Mouse (Mus musculus) MEL (cell line): Measurements from ENCODE around the gene Ptpro. TPM values are rescaled to one million over a fixed set of nuclear protein-coding genes. Genes with fewer than 3 reads are reported as not detected.

Experiments used
- DNase-seq: peaks from one replicate; pipeline ENCODE4 v3.0.0; 2011; ENCODE audit warnings: low read depth, low spot score
- H3K27ac ChIP-seq: 2 replicates; pipeline ENCODE4 v1.5.1; 2012; ENCODE audit warnings: low read depth, mild to moderate bottlenecking, control low read depth, low read length, moderate library complexity; ENCODE audit not compliant: control insufficient read depth
- H3K27me3 ChIP-seq, 2 experiments: fragments of 150-350 bp in 1 of 2; sonication (generic) in 1 of 2; 2 replicates each; pipeline ENCODE4 v1.6.1; 2012; ENCODE audit warnings: low read length in 2 of 2, mild to moderate bottlenecking in 2 of 2, improper control_type of control experiment in 1 of 2, moderate library complexity in 1 of 2; ENCODE audit not compliant: insufficient read depth in 2 of 2, control insufficient read depth in 1 of 2
- H3K36me3 ChIP-seq, 2 experiments: 2 replicates each; pipeline ENCODE4 v1.6.1; 2012 to 2014; ENCODE audit warnings: low read length in 2 of 2, improper control_type of control experiment in 1 of 2, inconsistent platforms in 1 of 2, mild to moderate bottlenecking in 1 of 2; ENCODE audit not compliant: insufficient read depth in 2 of 2, control insufficient read depth in 1 of 2
- H3K4me1 ChIP-seq, 2 experiments: fragments of 150-350 bp in 1 of 2; sonication (generic) in 1 of 2; 2 replicates each; pipeline ENCODE4 v1.6.1; 2012; ENCODE audit warnings: low read length in 2 of 2, improper control_type of control experiment in 1 of 2, mild to moderate bottlenecking in 1 of 2; ENCODE audit not compliant: insufficient read depth in 2 of 2, control insufficient read depth in 1 of 2
- H3K4me3 ChIP-seq, 2 experiments: fragments of 150-350 bp in 1 of 2; sonication (generic) in 1 of 2; 2 replicates each; pipeline ENCODE4 v1.5.1; 2012; ENCODE audit warnings: low read depth in 2 of 2, low read length in 2 of 2, mild to moderate bottlenecking in 2 of 2, moderate library complexity in 2 of 2, control low read depth in 1 of 2, improper control_type of control experiment in 1 of 2; ENCODE audit not compliant: control insufficient read depth in 1 of 2, insufficient read depth in 1 of 2
- H3K79me2 ChIP-seq: 2 replicates; pipeline ENCODE4 v1.6.1; 2012; ENCODE audit warnings: mild to moderate bottlenecking, low read length, moderate library complexity; ENCODE audit not compliant: control insufficient read depth, poor library complexity, insufficient read depth
- H3K9ac ChIP-seq: 2 replicates; pipeline ENCODE4 v1.6.1; 2012; ENCODE audit warnings: low read depth, mild to moderate bottlenecking, control low read depth, low read length, moderate library complexity; ENCODE audit not compliant: control insufficient read depth, poor library complexity, severe bottlenecking
- H3K9me3 ChIP-seq: fragments of 150-350 bp; sonication (generic); replicated peaks from 2 replicates; pipeline ENCODE4 v1.6.1; 2012; ENCODE audit warnings: mild to moderate bottlenecking, low read length, improper control_type of control experiment, moderate library complexity; ENCODE audit not compliant: insufficient read depth
- BHLHE40 ChIP-seq: IDR thresholded peaks from 2 replicates; pipeline ENCODE4 v1.6.1; 2012; ENCODE audit warnings: low read depth, mild to moderate bottlenecking, inconsistent platforms, low read length, improper control_type of control experiment, borderline replicate concordance
- CHD1 ChIP-seq: IDR thresholded peaks from 2 replicates; pipeline ENCODE4 v1.6.1; 2012; ENCODE audit warnings: low read depth, mild to moderate bottlenecking, inconsistent platforms, low read length, improper control_type of control experiment
- CHD2 ChIP-seq: IDR thresholded peaks from 2 replicates; pipeline ENCODE4 v1.6.1; 2011; ENCODE audit warnings: low read length, improper control_type of control experiment
- CTCF ChIP-seq, 3 experiments: IDR thresholded peaks in 2 of 3; conservative IDR thresholded peaks in 1 of 3; 2 replicates each; pipeline ENCODE4 v1.5.1; 2011 to 2012; ENCODE audit warnings: low read length in 3 of 3, low read depth in 2 of 3, mild to moderate bottlenecking in 2 of 3, improper control_type of control experiment in 1 of 3, inconsistent platforms in 1 of 3, mixed read lengths in 1 of 3, moderate library complexity in 1 of 3; ENCODE audit not compliant: control insufficient read depth in 1 of 3, insufficient read depth in 1 of 3, poor library complexity in 1 of 3, severe bottlenecking in 1 of 3
- ELF1 ChIP-seq: IDR thresholded peaks from 2 replicates; pipeline ENCODE4 v1.6.1; 2014; ENCODE audit warnings: low read depth, mild to moderate bottlenecking, inconsistent platforms, low read length, improper control_type of control experiment, moderate library complexity
- EP300 ChIP-seq, 2 experiments: IDR thresholded peaks; 2 replicates each; pipeline ENCODE4 v1.6.1; 2011; ENCODE audit warnings: improper control_type of control experiment in 2 of 2, low read length in 2 of 2, low read depth in 1 of 2, mild to moderate bottlenecking in 1 of 2
- ETS1 ChIP-seq: IDR thresholded peaks from 2 replicates; pipeline ENCODE4 v1.6.1; 2012; ENCODE audit warnings: low read depth, mild to moderate bottlenecking, inconsistent platforms, low read length, improper control_type of control experiment, moderate library complexity
- GATA1 ChIP-seq: IDR thresholded peaks from 2 replicates; pipeline ENCODE4 v1.6.1; 2011; ENCODE audit warnings: low read depth, low read length, improper control_type of control experiment
- HCFC1 ChIP-seq: IDR thresholded peaks from 2 replicates; pipeline ENCODE4 v1.6.1; 2012; ENCODE audit warnings: low read depth, mild to moderate bottlenecking, inconsistent platforms, low read length, improper control_type of control experiment, moderate library complexity
- JUND ChIP-seq: IDR thresholded peaks from 2 replicates; pipeline ENCODE4 v1.6.1; 2011; ENCODE audit warnings: low read depth, mild to moderate bottlenecking, improper control_type of control experiment, low read length
- KAT2A ChIP-seq: conservative IDR thresholded peaks from 2 replicates; pipeline ENCODE4 v1.6.1; 2012; ENCODE audit warnings: low read depth, low read length, improper control_type of control experiment, inconsistent platforms
- MYC ChIP-seq: IDR thresholded peaks from 2 replicates; pipeline ENCODE4 v1.6.1; 2011; ENCODE audit warnings: low read depth, mild to moderate bottlenecking, low read length, improper control_type of control experiment, moderate library complexity
- NELFE ChIP-seq: IDR thresholded peaks from 2 replicates; pipeline ENCODE4 v1.6.1; 2011; ENCODE audit warnings: low read depth, low read length, improper control_type of control experiment
- POLR2AphosphoS2 ChIP-seq: IDR thresholded peaks from 2 replicates; pipeline ENCODE4 v1.6.1; 2011; ENCODE audit warnings: low read length, improper control_type of control experiment
- POLR2AphosphoS5 ChIP-seq: IDR thresholded peaks from 2 replicates; pipeline ENCODE4 v1.6.1; 2012; ENCODE audit warnings: low read depth, borderline replicate concordance, mild to moderate bottlenecking, inconsistent platforms, low read length, moderate library complexity, mixed read lengths
- RAD21 ChIP-seq: IDR thresholded peaks from 2 replicates; pipeline ENCODE4 v1.6.1; 2011; ENCODE audit warnings: mild to moderate bottlenecking, low read depth, low read length, improper control_type of control experiment
- SMC3 ChIP-seq: IDR thresholded peaks from 2 replicates; pipeline ENCODE4 v1.6.1; 2011; ENCODE audit warnings: low read depth, low read length, improper control_type of control experiment
- TAL1 ChIP-seq: IDR thresholded peaks from 2 replicates; pipeline ENCODE4 v1.6.1; 2012; ENCODE audit warnings: mild to moderate bottlenecking, inconsistent platforms, low read length, moderate library complexity, mixed read lengths
- TBP ChIP-seq: IDR thresholded peaks from 2 replicates; pipeline ENCODE4 v1.8.0; 2011; ENCODE audit warnings: low read depth, low read length, improper control_type of control experiment
- UBTF ChIP-seq: IDR thresholded peaks from 2 replicates; pipeline ENCODE4 v1.6.1; 2012; ENCODE audit warnings: low read depth, mild to moderate bottlenecking, inconsistent platforms, low read length, improper control_type of control experiment, moderate library complexity, borderline replicate concordance; ENCODE audit not compliant: insufficient read depth
- ZC3H11A ChIP-seq: IDR thresholded peaks from 2 replicates; pipeline ENCODE4 v1.6.1; 2012; ENCODE audit warnings: low read depth, mild to moderate bottlenecking, inconsistent platforms, low read length, improper control_type of control experiment
- ZKSCAN1 ChIP-seq: IDR thresholded peaks from 2 replicates; pipeline ENCODE4 v1.6.1; 2012; ENCODE audit warnings: low read depth, mild to moderate bottlenecking, inconsistent platforms, low read length, improper control_type of control experiment, moderate library complexity
- ZMIZ1 ChIP-seq: IDR thresholded peaks from 2 replicates; pipeline ENCODE4 v1.6.1; 2012; ENCODE audit warnings: low read depth, mild to moderate bottlenecking, inconsistent platforms, low read length, improper control_type of control experiment, moderate library complexity
- ZNF384 ChIP-seq: IDR thresholded peaks from 2 replicates; pipeline ENCODE4 v1.6.1; 2012; ENCODE audit warnings: low read depth, mild to moderate bottlenecking, inconsistent platforms, low read length, improper control_type of control experiment
- polyA plus RNA-seq, 2 experiments: library from polyadenylated mRNA; stranded (reverse) in 1 of 2; unstranded in 1 of 2; fragments of >175 nt in 1 of 2; fragments of >200 nt in 1 of 2; gene quantifications; 2 replicates each; pipeline versions ENCODE4 v1.2.1 to v1.2.4; 2012; ENCODE audit warnings: low replicate concordance in 2 of 2, low read depth in 1 of 2; ENCODE audit not compliant: insufficient read length in 2 of 2, insufficient read depth in 1 of 2, missing spikeins in 1 of 2
- total RNA-seq: library from RNA; depleted of rRNA; stranded (reverse); fragments of 300-350 nt; gene quantifications from 2 replicates; pipeline ENCODE4 v1.2.3, GENCODE M21; 2012

Gene Ptpro
- total and polyA plus RNA-seq, 3 experiments, result not detected

GRCm38 (mm10) chr6:137487443-137487842, 235.3 kb downstream of the Ptpro start:
- no peaks in the 10 kb centered on the region for H3K4me1 ChIP-seq
- no peaks in the 10 kb centered on the region for H3K27me3 ChIP-seq
- no peak for TF ChIP-seq CHD1
- TF ChIP-seq CHD2, result no peak
- no peak for TF ChIP-seq POLR2AphosphoS2
- no peak for TF ChIP-seq CTCF (IDR thresholded peaks at IDR 0.05 in 2 of 3, conservative IDR thresholded peaks at IDR 0.05 in 1 of 3; ENCODE audit: control insufficient read depth in 1 of 3, insufficient read depth in 1 of 3, low read depth in 2 of 3, low read length in 3 of 3, poor library complexity in 1 of 3, severe bottlenecking in 1 of 3)
- TF ChIP-seq TBP, result no peak
- TF ChIP-seq ZC3H11A, result no peak
- TF ChIP-seq GATA1, result no peak
- H3K4me3 ChIP-seq, result no peak overlapping the region
- no peak overlapping the region for H3K27ac ChIP-seq
- no peak overlapping the region for H3K9ac ChIP-seq
- no peaks in the 10 kb centered on the region for H3K9me3 ChIP-seq
- no peaks in the 10 kb centered on the region for H3K79me2 ChIP-seq
- no peaks in the 10 kb centered on the region for H3K36me3 ChIP-seq
- no peak for DNase-seq

GRCm38 (mm10) chr6:137490115-137490514, 238.0 kb downstream of the Ptpro start:
- Histone ChIP-seq H3K36me3 (no peaks in the 10 kb centered on the region), H3K4me1 (no peaks in the 10 kb centered on the region), H3K9ac (no peak overlapping the region), H3K79me2 (no peaks in the 10 kb centered on the region), H3K27me3 (no peaks in the 10 kb centered on the region), H3K9me3 (no peaks in the 10 kb centered on the region), H3K27ac (no peak overlapping the region), H3K4me3 (no peak overlapping the region)
- DNase-seq, result no peak
- TF ChIP-seq KAT2A (no peak), TBP (no peak), JUND (no peak), NELFE (no peak), ZKSCAN1 (no peak), UBTF (no peak), ELF1 (no peak), GATA1 (no peak), TAL1 (no peak), BHLHE40 (no peak), EP300 (IDR thresholded peaks at IDR 0.05; ENCODE audit: low read depth in 1 of 2, low read length in 2 of 2) (no peak), HCFC1 (no peak), ZMIZ1 (no peak), ZNF384 (no peak), ETS1 (no peak), POLR2AphosphoS5 (no peak), CHD2 (no peak), SMC3 (no peak), RAD21 (no peak), MYC (no peak)
